Mouse (Mus musculus) stomach, embryonic 14.5 days (tissue): ENCODE measurements around the gene Alkbh6. TPM values are rescaled to one million over a fixed set of nuclear protein-coding genes. Genes with fewer than 3 reads are reported as not detected.

ENCODE experiments used
- ATAC-seq: fragments of 200-750 bp; cut with Nextera tagmentation; 2 replicates; pipeline ENCODE4 v1.8.0; 2017; ENCODE audit warnings: low read depth, moderate TSS enrichment; ENCODE audit not compliant: insufficient number of reproducible peaks, insufficient read depth, low FRiP score
- H3K27ac ChIP-seq: fragments of 300-500 bp; sonication (generic); 2 replicates; pipeline ENCODE4 v1.5.1; 2014; ENCODE audit warnings: mild to moderate bottlenecking, low read length, moderate library complexity, mixed read lengths
- H3K27me3 ChIP-seq: fragments of 300-500 bp; sonication (generic); 2 replicates; pipeline ENCODE4 v1.6.1; 2014; ENCODE audit warnings: low read length, control low read depth, mixed read lengths; ENCODE audit not compliant: control insufficient read depth, insufficient read depth
- H3K36me3 ChIP-seq: fragments of 300-500 bp; sonication (generic); 2 replicates; pipeline ENCODE4 v1.6.1; 2014; ENCODE audit warnings: mild to moderate bottlenecking, control low read depth, low read length, moderate library complexity, mixed read lengths; ENCODE audit not compliant: control insufficient read depth, insufficient read depth
- H3K4me1 ChIP-seq: fragments of 300-500 bp; sonication (generic); 2 replicates; pipeline ENCODE4 v1.6.1; 2014; ENCODE audit warnings: low read length, control low read depth, mixed read lengths; ENCODE audit not compliant: control insufficient read depth, insufficient read depth
- H3K4me2 ChIP-seq: fragments of 300-500 bp; sonication (generic); replicated peaks from 2 replicates; pipeline ENCODE4 v1.6.1; 2014; ENCODE audit warnings: low read depth, low read length, control low read depth
- H3K4me3 ChIP-seq: fragments of 300-500 bp; sonication (generic); 2 replicates; pipeline ENCODE4 v1.5.1; 2014; ENCODE audit warnings: low read depth, low read length, control low read depth
- H3K9ac ChIP-seq: fragments of 300-500 bp; sonication (generic); replicated peaks from 2 replicates; pipeline ENCODE4 v1.6.1; 2014; ENCODE audit warnings: low read depth, mild to moderate bottlenecking, control low read depth, low read length, moderate library complexity, mixed read lengths
- H3K9me3 ChIP-seq: fragments of 300-500 bp; sonication (generic); 2 replicates; pipeline ENCODE4 v1.6.1; 2016; ENCODE audit warnings: low read depth, low read length, control low read depth; ENCODE audit not compliant: control insufficient read depth
- WGBS: fragments of 180-500 bp; shearing (Covaris S2); extraction: QIAGEN DNeasy Blood & Tissue Kit; methylation state at CpG from one replicate; pipeline ENCODE4 v1.1.7; 2014; 5-methylcytosine and 5-hydroxymethylcytosine counted together
- polyA plus RNA-seq: library from polyadenylated mRNA; unstranded; fragments of >200 nt; fragmentation: Nextera tagmentation; extraction: Ambion mirVana; gene quantifications from 2 replicates; pipeline ENCODE4 v1.2.1, GENCODE M21; 2014

The Alkbh6 gene
- polyA plus RNA-seq, 1 experiment from 2014 or later: 70.1 TPM

GRCm38 (mm10) chr7:30279536-30279935 is 29.0 kb upstream of the Alkbh6 start:
- peak overlapping the region; percentile 85 for H3K4me2 ChIP-seq
- no peak for ATAC-seq
- H3K27ac ChIP-seq: peak overlapping the region; percentile 96; the same call in 1 of the 2 replicates
- peaks cover 3% of the 10 kb centered on the region; the same call in 1 of the 2 replicates for H3K4me1 ChIP-seq
- H3K9me3 ChIP-seq: no peaks in the 10 kb centered on the region
- H3K27me3 ChIP-seq: no peaks in the 10 kb centered on the region
- peak overlapping the region; percentile 78 for H3K4me3 ChIP-seq
- H3K9ac ChIP-seq: no peak overlapping the region
- WGBS: 0% methylated on average over 6 of the region's 6 CpGs
- no peaks in the 10 kb centered on the region for H3K36me3 ChIP-seq

- no peaks in the 10 kb centered on the region for H3K9me3 ChIP-seq
Measured at GRCm38 (mm10) chr7:30279951-30280669, 28.4 kb upstream of the Alkbh6 start, which contains the start of the genes Thap8 and Wdr62. TSS of gene Thap8 (plus strand) at chr7:30280094. TSS of gene Wdr62 (minus strand) at chr7:30280419.

GRCm38 (mm10) chr7:30280670-30281138 is 27.8 kb upstream of the Alkbh6 start:
- H3K4me2 ChIP-seq: peak overlapping the region; percentile 85
- peak; percentile 83 for ATAC-seq
- no peaks in the 10 kb centered on the region for H3K27me3 ChIP-seq
- no peaks in the 10 kb centered on the region for H3K36me3 ChIP-seq
- peak overlapping the region; percentile 96 for H3K27ac ChIP-seq
- H3K4me3 ChIP-seq: peak overlapping the region; percentile 78
- H3K4me1 ChIP-seq: peaks cover 3% of the 10 kb centered on the region; the same call in 1 of the 2 replicates
- no peak overlapping the region for H3K9ac ChIP-seq
- WGBS: 1% methylated on average over 20 of the region's 20 CpGs
- H3K9me3 ChIP-seq: no peaks in the 10 kb centered on the region

More at GRCm38 (mm10) chr7:30279951-30280669, 28.4 kb upstream of the Alkbh6 start, which contains the start of the genes Thap8 and Wdr62:
- peak; percentile 95 for ATAC-seq
- WGBS: under 1% methylated on average over 49 of the region's 49 CpGs
- Histone ChIP-seq H3K4me2 (peak within 1 kb of the TSS; percentile 85), H3K9ac (peak within 1 kb of the TSS; percentile 46; the same call in 1 of the 2 replicates), H3K4me1 (peaks cover 3% of the 10 kb centered on the region; the same call in 1 of the 2 replicates), H3K4me3 (peak within 1 kb of the TSS; percentile 78), H3K27me3 (no peaks in the 10 kb centered on the region), H3K27ac (peak within 1 kb of the TSS; percentile 96), H3K36me3 (no peaks in the 10 kb centered on the region)

GRCm38 (mm10) chr7:30281522-30281921 is 27.0 kb upstream of the Alkbh6 start:
- no peak overlapping the region; the same call in 1 of the 2 replicates for H3K4me2 ChIP-seq
- peaks cover 3% of the 10 kb centered on the region; the same call in 1 of the 2 replicates for H3K4me1 ChIP-seq
- H3K36me3 ChIP-seq: no peaks in the 10 kb centered on the region

GRCm38 (mm10) chr7:30282740-30283139 is 25.8 kb upstream of the Alkbh6 start:
- Histone ChIP-seq H3K4me2 (no peak overlapping the region), H3K36me3 (no peaks in the 10 kb centered on the region), H3K9me3 (no peaks in the 10 kb centered on the region), H3K27ac (no peak overlapping the region), H3K4me3 (no peak overlapping the region), H3K4me1 (peaks cover 3% of the 10 kb centered on the region; the same call in 1 of the 2 replicates), H3K9ac (no peak overlapping the region), H3K27me3 (no peaks in the 10 kb centered on the region)
- no peak for ATAC-seq
- 82% methylated on average over 7 of the region's 7 CpGs for WGBS

More at GRCm38 (mm10) chr7:30281522-30281921, 27.0 kb upstream of the Alkbh6 start:
- ATAC-seq: no peak
- peak overlapping the region; percentile 96; the same call in 1 of the 2 replicates for H3K27ac ChIP-seq
- H3K9me3 ChIP-seq: no peaks in the 10 kb centered on the region
- 71% methylated on average over 4 of the region's 4 CpGs for WGBS
- no peak overlapping the region for H3K9ac ChIP-seq
- H3K27me3 ChIP-seq: no peaks in the 10 kb centered on the region
- H3K4me3 ChIP-seq: no peak overlapping the region

GRCm38 (mm10) chr7:30286701-30287410 is 21.7 kb upstream of the Alkbh6 start:
- Histone ChIP-seq H3K9me3 (no peaks in the 10 kb centered on the region), H3K27ac (no peak overlapping the region), H3K4me1 (no peaks in the 10 kb centered on the region), H3K27me3 (no peaks in the 10 kb centered on the region), H3K36me3 (no peaks in the 10 kb centered on the region), H3K9ac (no peak overlapping the region), H3K4me2 (no peak overlapping the region), H3K4me3 (no peak overlapping the region)
- 68% methylated on average over 8 of the region's 8 CpGs for WGBS
- no peak for ATAC-seq

- no peak overlapping the region for H3K27ac ChIP-seq
- 67% methylated on average over 6 of the region's 6 CpGs for WGBS
- no peaks in the 10 kb centered on the region for H3K36me3 ChIP-seq
- no peak for ATAC-seq
- no peaks in the 10 kb centered on the region for H3K27me3 ChIP-seq
- H3K4me1 ChIP-seq: no peaks in the 10 kb centered on the region
- no peaks in the 10 kb centered on the region for H3K9me3 ChIP-seq
- no peak overlapping the region for H3K9ac ChIP-seq
- H3K4me2 ChIP-seq: no peak overlapping the region
- no peak overlapping the region for H3K4me3 ChIP-seq
Measured at GRCm38 (mm10) chr7:30288046-30288445, 20.5 kb upstream of the Alkbh6 start.

- 69% methylated on average over 7 of the region's 7 CpGs for WGBS
- Histone ChIP-seq H3K27ac (no peak overlapping the region), H3K4me2 (no peak overlapping the region), H3K9ac (no peak overlapping the region), H3K4me3 (no peak overlapping the region), H3K4me1 (no peaks in the 10 kb centered on the region), H3K36me3 (no peaks in the 10 kb centered on the region), H3K27me3 (no peaks in the 10 kb centered on the region), H3K9me3 (no peaks in the 10 kb centered on the region)
- 0 out of 2 replicates have a peak, but pooled peaks have one; percentile 9 for ATAC-seq
Measured at GRCm38 (mm10) chr7:30289071-30289713, 19.3 kb upstream of the Alkbh6 start.
